Mouse (Mus musculus) right cerebral cortex, postnatal 36 days (tissue): ENCODE results near the gene Slc11a2.

ENCODE experiments used
- DNase-seq, 2 experiments: peaks; one replicate each; pipeline ENCODE4 v3.0.0; 2022; ENCODE audit warnings: low spot score in 2 of 2, mixed read lengths in 1 of 2

Slc11a2 gene

DNA sequence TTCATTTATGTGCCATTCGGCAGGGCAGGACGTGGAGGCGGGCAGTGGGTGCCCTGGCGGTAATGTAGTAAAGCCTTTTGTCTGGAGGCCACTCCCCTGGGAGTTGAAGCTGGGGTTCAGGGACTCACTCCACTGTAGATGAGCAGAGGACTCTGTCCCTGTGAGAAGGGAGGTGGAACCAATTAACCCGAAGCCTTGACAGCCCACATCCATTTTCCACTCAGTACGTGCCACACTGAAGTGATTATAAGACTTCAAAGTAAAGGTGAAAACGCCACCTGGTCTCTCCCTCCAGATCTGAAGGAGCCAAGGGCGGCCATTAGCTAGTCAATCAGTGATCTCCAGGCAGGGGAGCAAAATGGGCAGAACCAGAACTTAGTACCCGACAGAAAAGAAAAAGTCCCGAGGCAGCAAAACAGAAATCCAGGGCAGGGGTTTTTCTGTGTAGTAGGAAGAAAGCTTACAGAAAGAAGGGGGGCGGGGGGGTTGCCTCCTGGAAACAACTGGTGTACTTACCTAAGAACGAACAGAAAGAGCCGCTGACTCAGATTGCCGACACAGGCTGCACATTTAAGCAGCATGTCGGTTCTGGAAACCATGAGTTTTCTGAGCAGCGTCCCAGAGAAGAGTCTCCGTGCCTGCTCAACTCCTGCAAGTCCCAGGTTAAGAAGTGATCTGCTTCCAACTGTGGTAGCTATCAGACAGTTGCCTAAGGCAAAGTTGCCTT lies at the start of gene Slc11a2:
Gene Slc11a2, minus strand, starts transcription at position 677 of the 727 bp plus-strand sequence.
- DNase-seq: no peak

DNA sequence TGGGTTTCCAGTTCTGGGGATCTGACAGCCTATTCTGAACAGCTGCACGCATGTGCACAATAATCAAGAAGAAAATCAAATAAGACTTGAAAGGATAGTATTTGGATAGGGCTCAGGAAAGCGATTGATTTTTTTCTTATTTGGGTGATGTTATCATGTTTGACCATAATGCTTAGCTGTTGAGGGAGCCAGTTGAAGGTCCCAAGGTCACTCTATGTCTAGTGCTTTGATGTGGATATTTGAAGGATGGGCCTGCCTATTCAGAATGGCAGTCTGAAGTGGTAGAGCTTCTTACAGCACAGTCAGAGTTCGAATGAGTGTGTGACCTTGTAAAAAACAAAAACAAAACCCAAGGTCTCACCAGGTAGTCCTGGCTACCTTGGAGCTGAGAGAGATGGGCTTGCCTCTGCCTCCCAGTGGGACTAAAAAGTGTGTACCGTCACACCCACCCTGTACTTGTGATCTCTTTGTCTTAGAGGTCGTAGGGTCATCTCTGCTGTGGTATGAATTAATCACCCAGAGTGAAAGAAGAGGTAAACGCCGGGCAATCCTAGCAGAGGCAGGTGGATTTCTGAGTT lies 49.1 kb upstream of the Slc11a2 start:
- DNase-seq: no peak

GRCm38 (mm10) chr15:100470037-100470436 lies 45.2 kb upstream of the Slc11a2 start:
- DNase-seq: no peak

- no peak for DNase-seq
Measured at GRCm38 (mm10) chr15:100469189-100469545, 44.3 kb upstream of the Slc11a2 start.

- DNase-seq: peak; percentile 85 to 86
Measured at GRCm38 (mm10) chr15:100468295-100469188, 43.7 kb upstream of the Slc11a2 start, which contains the start of gene Letmd1. Gene Letmd1 (plus strand): TSS chr15:100469023.

DNA sequence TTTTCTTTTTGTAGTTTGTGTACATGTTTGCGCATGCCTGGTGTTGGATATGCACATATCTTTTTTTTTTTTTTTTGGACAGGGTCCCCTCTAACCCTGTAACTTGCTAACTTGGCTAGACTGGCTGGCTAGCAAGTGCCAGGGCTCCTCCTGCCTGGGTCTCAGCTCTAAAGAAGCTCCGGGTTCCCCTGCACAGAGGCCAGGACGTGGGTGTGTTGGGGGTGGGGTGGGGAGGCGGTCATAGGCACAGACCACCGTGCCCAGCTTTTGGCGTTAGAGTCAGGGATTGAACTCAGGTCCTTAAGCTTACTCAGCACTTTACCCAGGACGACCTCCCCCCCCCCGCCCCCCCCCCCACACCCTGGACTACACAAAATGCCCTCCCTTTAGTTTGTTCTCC lies 42.9 kb upstream of the Slc11a2 start:
- DNase-seq: no peak

- no peak for DNase-seq
Measured at GRCm38 (mm10) chr15:100465432-100465831, 40.6 kb upstream of the Slc11a2 start.

DNA sequence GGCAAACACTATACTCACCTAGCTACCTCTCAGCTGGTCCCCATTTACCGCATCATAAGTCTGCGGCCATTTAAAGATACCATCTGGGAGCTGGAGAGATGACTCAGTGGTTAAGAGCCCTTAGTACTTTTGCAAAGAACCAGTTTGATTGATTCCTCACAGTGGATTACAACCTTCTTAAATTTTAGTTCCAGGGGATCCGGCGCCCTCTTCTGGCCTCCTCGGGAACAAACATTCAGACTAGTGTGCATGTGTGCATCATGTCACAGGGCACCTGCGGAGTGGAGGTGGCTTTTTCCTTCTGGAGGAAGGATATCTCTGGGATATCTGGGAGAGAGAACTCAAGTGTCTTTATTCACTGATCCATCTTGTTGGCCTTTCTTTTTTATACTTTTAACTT lies 38.8 kb upstream of the Slc11a2 start:
- peak; percentile 48 to 59 for DNase-seq

DNA sequence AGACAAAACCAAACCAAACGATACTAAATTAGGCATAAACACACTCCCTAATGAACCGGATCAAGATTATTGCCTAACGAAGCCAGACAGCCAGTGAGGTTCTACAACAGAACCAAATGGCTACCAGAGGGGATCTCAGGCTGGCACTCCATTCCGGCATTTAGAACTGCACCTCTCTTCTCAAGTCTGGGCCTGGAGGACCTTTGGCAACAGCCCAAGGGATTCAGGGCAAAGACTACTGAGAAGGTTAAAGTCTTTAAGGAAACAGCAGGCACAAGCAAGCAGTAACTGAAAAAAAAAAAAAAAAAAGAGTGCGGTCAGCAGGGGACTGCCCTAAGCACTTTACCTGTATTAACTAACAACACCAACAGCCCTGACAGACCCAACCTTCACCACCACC lies 37.2 kb upstream of the Slc11a2 start:
- no peak for DNase-seq

DNA sequence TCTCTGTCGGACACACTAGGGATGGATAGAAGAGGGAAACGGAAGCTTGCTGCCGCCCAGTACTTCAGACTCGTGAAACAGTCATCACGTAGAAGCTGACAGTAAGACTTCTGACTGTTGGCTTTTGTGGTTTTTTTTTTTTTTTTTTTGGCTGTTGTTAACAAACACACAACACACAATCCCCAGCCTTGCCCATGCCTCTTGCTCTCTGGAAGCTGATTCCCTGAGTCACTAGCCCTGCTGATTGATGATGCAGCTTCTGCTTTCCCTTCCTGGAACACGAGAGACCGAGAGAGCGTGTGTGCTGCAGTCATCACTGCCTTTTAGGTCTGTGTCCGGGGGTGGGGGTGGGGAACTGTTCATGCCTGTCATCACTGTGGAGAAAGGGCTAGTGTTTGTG lies 36.8 kb upstream of the Slc11a2 start:
- no peak for DNase-seq

- no peak for DNase-seq
Measured at GRCm38 (mm10) chr15:100460942-100461341, 36.1 kb upstream of the Slc11a2 start.

DNA sequence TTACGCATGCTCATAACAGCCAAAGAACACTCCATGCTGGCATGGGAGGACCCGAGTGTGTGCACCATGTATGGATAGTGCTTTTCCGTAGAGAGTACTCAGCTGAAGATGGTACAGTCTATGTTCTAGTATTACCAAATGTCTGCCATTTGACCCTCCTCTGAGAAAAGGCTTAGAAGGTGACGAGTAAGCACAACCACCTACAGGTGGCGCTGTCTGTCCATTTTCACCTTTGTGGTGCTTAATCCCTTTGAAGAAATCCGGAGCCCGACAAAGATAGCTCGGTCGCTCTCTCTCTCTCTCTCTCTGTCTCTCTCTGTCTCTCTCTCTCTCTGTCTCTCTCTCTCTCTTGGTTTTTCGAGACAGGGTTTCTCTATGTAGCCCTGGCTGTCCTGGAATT lies 33.2 kb upstream of the Slc11a2 start:
- DNase-seq: no peak

DNA sequence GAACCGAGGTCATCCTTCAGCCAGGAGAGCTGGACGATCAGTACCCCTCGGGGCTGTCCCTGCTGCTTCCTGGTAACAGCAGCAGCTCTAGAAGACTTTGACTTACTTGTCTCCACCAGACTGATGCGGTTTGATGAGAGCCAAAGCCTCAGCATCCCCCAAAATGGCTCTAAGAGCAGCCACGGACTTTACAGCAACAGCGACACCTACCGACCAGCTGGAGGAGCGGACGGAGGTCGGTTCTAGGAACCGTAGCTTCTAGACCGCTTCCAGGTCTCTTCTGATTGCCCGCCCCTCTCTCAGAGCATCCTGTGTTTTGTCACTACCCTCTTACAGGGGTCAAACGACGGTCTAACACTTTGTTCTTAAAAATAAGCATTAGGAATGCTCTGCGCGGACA lies 32.5 kb upstream of the Slc11a2 start:
- no peak for DNase-seq

DNA sequence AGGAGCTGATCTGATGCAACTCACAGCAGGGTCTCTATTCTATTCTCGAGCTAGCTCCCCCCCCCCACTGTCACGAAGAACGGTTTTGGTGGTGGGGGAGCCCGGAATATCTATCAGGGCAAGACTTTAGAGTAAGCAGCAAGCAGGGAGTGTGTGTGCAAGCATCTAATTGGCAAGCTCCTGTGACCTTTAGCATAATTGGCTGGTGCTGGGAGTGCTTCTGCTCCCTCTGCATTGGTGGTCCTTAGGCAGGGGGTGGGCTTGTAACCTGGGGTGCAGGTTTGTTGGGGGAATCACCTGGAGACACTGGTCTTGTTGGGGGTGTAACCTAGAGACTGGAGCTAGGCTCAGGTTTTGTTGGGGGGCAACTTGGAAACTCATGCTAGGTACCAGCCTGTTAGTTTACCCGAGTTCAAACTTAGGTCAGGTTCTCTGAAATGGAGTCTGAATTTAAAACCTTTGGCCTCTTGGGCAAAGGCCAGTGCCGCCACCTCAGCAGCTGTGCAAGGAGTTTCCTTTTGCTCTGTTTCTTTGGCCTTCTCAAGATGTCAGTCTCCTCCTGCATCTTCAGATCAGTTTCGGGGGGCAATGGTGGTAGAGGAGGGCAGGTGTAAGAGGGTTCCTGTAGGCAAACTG lies 31.6 kb upstream of the Slc11a2 start:
- no peak for DNase-seq

GRCm38 (mm10) chr15:100452486-100452885 lies 27.6 kb upstream of the Slc11a2 start:
- DNase-seq: no peak

- DNase-seq: no peak
Measured at GRCm38 (mm10) chr15:100451245-100451644, 26.4 kb upstream of the Slc11a2 start.

GRCm38 (mm10) chr15:100449495-100449894 lies 24.6 kb upstream of the Slc11a2 start:
- no peak for DNase-seq

DNA sequence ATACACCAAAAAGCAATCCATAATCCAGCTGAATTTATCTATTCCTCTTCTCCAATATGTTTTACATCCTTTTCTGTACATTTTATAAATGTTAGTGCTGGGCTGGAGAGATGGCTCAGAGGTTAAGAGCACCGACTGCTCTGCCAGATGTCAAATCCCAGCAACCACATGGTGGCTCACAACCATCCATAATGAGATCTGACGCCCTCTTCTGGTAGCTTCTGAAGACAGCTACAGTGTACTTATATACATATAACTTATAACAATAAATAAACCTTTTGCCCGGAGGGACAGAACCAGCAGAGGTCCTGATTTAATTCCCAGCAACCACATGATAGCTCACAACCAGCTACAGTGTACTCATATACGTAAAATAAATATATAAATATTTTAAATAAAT lies 23.7 kb upstream of the Slc11a2 start:
- DNase-seq: no peak

DNA sequence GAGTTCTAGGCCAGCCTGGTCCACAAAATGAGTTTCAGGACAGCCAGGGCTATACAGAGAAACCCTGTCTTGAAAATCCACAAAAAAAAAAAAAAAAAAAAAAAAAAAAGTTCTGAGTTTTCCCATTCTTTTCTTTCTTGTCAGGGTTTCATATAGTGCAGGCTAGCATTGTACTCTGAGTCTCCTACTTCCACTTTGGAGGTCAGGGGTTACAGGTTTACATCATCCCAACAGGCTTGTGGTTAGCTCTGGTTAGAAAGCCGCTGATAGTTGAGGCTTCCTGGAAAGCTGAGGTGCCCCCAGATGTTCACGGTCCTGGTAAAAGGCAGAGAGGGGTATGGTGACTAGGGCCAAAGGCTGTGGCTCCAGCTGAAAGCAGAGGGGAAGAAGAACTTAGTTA lies 22.0 kb upstream of the Slc11a2 start:
- no peak for DNase-seq

GRCm38 (mm10) chr15:100443126-100443922 lies 18.5 kb upstream of the Slc11a2 start:
- DNase-seq: peak; percentile 79 to 88

DNA sequence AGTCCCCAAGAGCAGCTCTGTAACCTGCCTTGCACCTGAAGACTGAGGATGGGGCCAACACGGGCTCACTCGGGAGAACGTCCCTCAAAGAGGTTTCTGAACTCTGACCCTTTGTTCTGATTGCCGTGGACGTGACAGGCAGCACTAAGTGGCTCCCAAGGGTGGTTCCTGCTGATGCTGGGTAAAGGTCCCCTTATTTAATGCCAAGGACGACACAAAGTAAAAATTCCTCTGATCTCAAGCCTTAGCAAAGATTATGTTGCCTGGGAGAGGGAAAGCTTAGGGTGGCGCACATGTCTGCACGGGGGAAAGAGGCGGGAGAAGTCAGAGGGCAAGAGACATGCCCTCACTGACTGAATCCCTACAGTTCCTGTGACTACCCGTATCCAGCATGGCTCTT lies 11.6 kb upstream of the Slc11a2 start:
- no peak for DNase-seq
